Mouse (Mus musculus): ENCODE data around the gene Col4a3. TPM values are rescaled to one million over a fixed set of nuclear protein-coding genes. Genes with fewer than 3 reads are reported as not detected.

Gene Col4a3
- polyA plus RNA-seq (2015; fragmentation: Nextera tagmentation; extraction: Ambion mirVana): 0.22 and 0.29 TPM in 2 replicates

DNA sequence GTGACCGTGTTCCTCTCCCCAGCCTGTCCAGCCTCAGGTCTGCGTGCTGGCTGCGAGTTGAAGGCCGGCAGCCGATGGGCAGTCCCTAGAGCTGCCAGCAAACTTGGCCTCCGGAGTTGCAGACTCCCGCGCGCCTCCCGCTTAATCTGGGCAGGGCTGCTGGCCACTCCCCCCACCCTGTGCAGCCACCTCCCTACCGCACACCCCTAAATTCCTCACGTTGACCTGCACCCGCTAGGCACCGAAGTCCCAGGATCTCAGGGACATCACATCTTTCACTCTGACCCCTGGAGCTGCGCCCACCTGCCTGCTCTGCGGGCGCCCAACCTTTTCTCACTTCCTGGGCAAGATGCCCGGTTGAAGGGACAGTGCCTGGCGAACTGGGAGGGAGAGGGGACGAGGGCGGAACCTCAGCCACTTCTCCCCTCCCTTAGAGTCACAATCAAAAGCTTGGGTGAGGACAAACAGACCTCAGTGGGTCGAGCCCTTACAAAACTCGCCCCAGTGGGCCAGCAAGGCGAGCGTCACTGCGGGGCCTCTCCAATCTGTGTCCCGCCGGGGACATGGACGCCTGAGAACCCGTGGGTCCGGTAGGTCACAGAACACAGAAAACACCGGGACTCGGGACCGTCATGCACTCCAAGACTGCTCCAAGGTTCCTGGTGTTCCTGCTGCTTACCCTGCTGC is at the start of gene Col4a3, which contains the start of gene Col4a4:
Gene Col4a3, plus strand, starts transcription at position 209 of the 687 bp plus-strand sequence.
Gene Col4a4, minus strand, starts transcription at position 137 of the 687 bp plus-strand sequence.
- Histone ChIP-seq H3K4me3 (peak within 1 kb of the TSS; percentile 27), H3K4me1 (peaks cover 9% of the 10 kb centered on the region), H3K27me3 (no peaks in the 10 kb centered on the region), H3K9me3 (no peaks in the 10 kb centered on the region), H3K4me2 (replicated peaks) (peak within 1 kb of the TSS; percentile 51), H3K36me3 (no peaks in the 10 kb centered on the region), H3K27ac (replicated peaks) (no peak within 1 kb of the TSS), H3K9ac (replicated peaks) (0 out of 2 replicates have a peak within 1 kb of the TSS, but pooled peaks have one; percentile 8)
- peak; percentile 43; the same call in 1 of the 2 replicates for ATAC-seq (replicated peaks)
- WGBS: 4% methylated on average over 34 of the region's 34 CpGs

DNA sequence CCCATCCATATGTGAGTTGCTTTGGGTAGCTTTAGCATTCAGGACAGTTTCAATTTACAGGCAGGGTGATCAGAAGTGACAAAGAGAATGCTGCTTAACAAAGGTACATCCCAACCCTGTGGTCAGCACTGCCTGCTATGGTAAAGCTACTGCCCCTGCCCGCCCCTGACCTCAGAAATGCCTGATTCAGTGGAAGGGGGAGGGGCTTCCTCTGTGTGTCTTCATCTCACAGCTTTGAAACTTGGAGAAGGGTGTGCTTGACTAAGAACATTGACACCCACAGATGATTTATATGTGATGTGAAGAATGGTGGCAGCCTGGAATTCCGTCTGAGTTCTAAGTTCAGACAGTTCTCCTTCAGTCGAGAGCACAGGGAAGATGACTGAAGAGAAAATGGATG is 48.9 kb upstream of the Col4a3 start:
- ATAC-seq (replicated peaks): no peak
- 83% methylated on average over 3 of the region's 3 CpGs for WGBS
- Histone ChIP-seq H3K9me3 (no peaks in the 10 kb centered on the region), H3K4me2 (replicated peaks) (no peak overlapping the region), H3K9ac (replicated peaks) (no peak overlapping the region), H3K4me3 (no peak overlapping the region), H3K4me1 (peaks cover 6% of the 10 kb centered on the region; the same call in 1 of the 2 replicates), H3K27ac (replicated peaks) (no peak overlapping the region), H3K36me3 (no peaks in the 10 kb centered on the region), H3K27me3 (no peaks in the 10 kb centered on the region)

DNA sequence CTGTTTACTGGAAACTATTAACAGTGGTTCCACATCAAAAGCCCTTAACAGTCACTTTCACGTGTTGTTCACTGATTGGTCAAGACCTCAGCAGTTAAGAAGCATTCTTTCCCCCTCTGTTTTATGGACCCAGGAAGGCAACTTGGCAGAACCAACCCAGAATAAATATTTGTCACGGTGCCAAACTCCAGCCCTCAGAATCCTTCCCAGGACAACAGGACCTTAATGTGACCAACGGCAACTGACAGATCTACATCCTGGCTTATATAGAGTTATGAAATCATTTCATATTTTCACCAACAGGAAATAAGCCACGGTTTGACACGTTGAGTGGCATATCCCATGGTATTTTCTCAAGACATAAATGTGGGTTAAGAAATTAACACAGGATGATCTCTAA is 46.7 kb upstream of the Col4a3 start:
- no peak for ATAC-seq (replicated peaks)
- Histone ChIP-seq H3K4me2 (replicated peaks) (no peak overlapping the region), H3K4me3 (no peak overlapping the region), H3K9me3 (no peaks in the 10 kb centered on the region), H3K36me3 (no peaks in the 10 kb centered on the region), H3K27me3 (no peaks in the 10 kb centered on the region), H3K27ac (replicated peaks) (no peak overlapping the region), H3K9ac (replicated peaks) (no peak overlapping the region), H3K4me1 (peaks cover 12% of the 10 kb centered on the region)
- WGBS: 91% methylated on average over 5 of the region's 5 CpGs

DNA sequence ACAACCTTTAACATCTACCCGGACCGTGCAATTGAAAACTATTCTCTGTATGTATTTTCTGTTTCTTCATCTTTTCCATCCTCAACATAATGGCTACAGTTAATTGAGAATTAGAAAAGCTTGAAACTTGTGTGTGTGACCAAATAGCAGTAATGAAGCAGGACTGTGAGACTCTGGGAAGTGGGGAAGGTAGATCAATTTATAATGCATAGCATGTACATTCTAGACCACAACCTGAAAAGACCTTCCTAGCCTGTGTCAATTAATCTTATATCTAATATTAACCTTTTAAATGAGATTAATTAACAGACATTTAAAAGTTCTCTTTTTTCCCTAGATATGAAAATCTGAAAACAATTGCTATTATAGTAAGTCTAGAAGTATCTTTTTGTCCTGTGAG is 42.8 kb upstream of the Col4a3 start:
- Histone ChIP-seq H3K4me2 (replicated peaks) (no peak overlapping the region), H3K27ac (replicated peaks) (0 out of 2 replicates have a peak overlapping the region, but pooled peaks have one; percentile 9), H3K36me3 (no peaks in the 10 kb centered on the region), H3K4me3 (no peak overlapping the region), H3K9me3 (no peaks in the 10 kb centered on the region), H3K9ac (replicated peaks) (no peak overlapping the region), H3K27me3 (no peaks in the 10 kb centered on the region), H3K4me1 (peaks cover 6% of the 10 kb centered on the region)
- WGBS: 50% methylated on average over 2 of the region's 2 CpGs
- ATAC-seq (replicated peaks): no peak

DNA sequence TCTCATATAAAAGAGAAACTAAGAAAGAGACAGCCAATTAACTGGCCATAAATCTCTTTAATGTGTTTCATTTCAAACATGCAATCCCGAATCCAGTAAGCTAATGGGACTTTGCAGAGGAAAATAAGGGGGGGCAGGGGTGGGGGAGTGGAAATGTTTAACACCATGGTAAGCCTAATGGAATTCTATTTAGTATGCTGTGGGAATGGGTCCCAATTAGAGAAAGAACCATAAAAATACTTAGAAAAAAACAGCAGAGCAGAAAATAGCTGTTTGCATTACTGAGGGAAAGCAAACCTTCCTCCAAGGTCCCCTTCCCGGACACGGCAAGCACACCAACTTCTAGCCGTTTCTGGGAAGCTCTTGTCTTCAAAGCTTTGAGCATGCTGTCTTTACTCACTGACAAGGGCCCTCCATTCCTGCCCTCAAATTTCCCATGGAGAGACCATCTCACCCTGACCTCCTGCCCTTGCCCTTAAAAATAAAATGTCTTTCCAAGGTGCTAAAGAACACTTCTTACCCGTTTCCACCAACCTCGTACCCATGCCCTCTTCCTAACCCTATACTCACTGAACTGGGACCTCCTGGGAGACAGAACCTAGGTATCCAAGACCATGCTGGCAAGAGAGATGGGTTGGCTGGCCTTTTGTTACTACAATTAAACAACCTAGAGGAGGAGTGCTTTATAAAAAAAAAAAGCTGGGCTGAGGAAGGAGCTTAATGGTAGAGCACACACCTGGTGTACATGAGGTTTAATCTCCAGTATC is 42.1 kb upstream of the Col4a3 start:
- Histone ChIP-seq H3K27ac (replicated peaks) (no peak overlapping the region), H3K27me3 (no peaks in the 10 kb centered on the region), H3K4me2 (replicated peaks) (no peak overlapping the region), H3K4me1 (peaks cover 6% of the 10 kb centered on the region), H3K4me3 (no peak overlapping the region), H3K9me3 (no peaks in the 10 kb centered on the region), H3K36me3 (no peaks in the 10 kb centered on the region), H3K9ac (replicated peaks) (no peak overlapping the region)
- ATAC-seq (replicated peaks): peak; percentile 68
- 22% methylated on average over 6 of the region's 6 CpGs for WGBS

DNA sequence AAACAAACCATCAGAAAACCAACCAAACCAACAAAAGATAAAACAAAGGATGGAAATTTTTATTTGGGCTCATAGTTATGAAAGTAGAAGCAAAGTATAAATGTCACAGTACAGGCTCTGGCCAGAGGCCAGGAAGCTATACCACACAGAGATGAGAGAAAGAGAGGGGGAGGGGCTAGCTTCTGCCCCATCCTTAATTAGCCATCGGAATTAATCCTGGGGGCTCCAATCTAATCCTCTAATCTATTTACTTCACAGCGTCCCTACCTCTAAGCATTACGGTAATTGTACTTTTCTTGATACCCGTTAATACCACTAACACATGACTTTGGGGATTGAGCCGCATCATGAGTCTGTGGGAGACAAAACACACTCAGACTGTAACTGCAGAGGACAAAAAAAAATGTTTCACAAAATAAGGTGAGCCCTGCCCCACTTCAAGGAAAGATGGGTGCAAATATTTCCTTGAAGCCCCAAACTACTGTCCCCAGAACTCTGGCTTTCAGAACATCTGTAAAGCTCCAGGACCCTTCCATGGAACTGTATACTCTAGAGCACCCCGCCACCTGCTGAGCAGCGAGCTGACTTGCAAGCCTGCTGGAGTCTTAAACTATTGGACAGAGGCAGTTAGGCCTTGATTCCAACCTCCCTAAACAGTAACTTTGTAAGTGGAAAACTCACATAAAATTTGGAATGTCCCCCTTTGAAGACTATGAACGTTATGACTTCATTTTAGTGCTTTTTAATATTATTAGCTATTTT is 41.3 kb upstream of the Col4a3 start:
- 47% methylated on average over 8 of the region's 8 CpGs for WGBS
- Histone ChIP-seq H3K36me3 (no peaks in the 10 kb centered on the region), H3K9me3 (no peaks in the 10 kb centered on the region), H3K4me2 (replicated peaks) (no peak overlapping the region), H3K27ac (replicated peaks) (no peak overlapping the region), H3K9ac (replicated peaks) (no peak overlapping the region), H3K27me3 (no peaks in the 10 kb centered on the region), H3K4me3 (no peak overlapping the region), H3K4me1 (peaks cover 6% of the 10 kb centered on the region)
- ATAC-seq (replicated peaks): no peak

DNA sequence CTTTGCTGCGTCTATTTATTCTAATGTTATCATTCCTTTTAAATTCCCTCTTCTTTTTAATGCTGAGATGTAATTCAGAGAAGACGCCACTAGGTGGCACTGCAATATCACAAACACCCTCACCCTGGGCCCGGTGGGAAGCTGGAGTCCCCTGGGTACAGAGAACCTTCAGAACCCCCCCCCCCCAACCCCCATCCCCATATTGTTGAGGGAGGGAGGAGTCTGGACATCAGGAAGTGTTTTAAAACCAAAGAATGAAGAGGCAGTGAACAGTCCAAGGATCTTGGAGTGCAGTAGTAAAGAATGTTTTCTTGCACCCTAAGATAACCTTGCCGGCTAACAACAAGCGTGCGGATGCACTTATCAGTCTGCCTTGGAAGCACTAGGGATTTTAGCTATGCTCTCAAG is 32.3 kb upstream of the Col4a3 start:
- no peaks in the 10 kb centered on the region for H3K36me3 ChIP-seq
- ATAC-seq (replicated peaks): peak; percentile 86
- no peaks in the 10 kb centered on the region for H3K27me3 ChIP-seq
- H3K27ac ChIP-seq (replicated peaks): no peak overlapping the region
- H3K9me3 ChIP-seq: no peaks in the 10 kb centered on the region
- no peak overlapping the region for H3K4me3 ChIP-seq
- 45% methylated on average over 6 of the region's 6 CpGs for WGBS
- no peak overlapping the region for H3K9ac ChIP-seq (replicated peaks)
- no peaks in the 10 kb centered on the region for H3K4me1 ChIP-seq
- no peak overlapping the region for H3K4me2 ChIP-seq (replicated peaks)

DNA sequence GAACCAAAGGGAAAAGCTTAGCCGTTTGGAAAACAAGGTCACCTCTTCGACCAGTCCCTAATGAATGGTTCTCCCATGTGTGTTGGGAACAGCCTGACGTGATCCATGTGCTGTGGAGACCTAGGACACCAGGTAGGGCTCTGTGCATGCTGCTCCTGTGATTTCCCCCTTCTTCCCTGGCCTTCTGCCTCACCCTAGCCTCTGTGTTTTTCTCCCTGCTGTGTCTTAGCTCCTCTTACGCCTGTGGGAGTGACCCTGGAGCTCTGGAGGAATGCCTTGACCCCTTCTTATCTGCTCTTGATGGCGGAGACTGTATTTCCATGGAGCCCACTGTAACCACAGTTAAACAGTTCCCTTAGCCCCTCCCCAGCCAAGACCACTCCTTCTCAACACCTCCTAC is 31.8 kb upstream of the Col4a3 start:
- Histone ChIP-seq H3K27me3 (no peaks in the 10 kb centered on the region), H3K9ac (replicated peaks) (no peak overlapping the region), H3K4me2 (replicated peaks) (no peak overlapping the region), H3K9me3 (no peaks in the 10 kb centered on the region), H3K36me3 (no peaks in the 10 kb centered on the region), H3K4me3 (no peak overlapping the region), H3K4me1 (no peaks in the 10 kb centered on the region), H3K27ac (replicated peaks) (no peak overlapping the region)
- ATAC-seq (replicated peaks): peak; percentile 53; the same call in 1 of the 2 replicates
- 80% methylated on average over 5 of the region's 5 CpGs for WGBS

DNA sequence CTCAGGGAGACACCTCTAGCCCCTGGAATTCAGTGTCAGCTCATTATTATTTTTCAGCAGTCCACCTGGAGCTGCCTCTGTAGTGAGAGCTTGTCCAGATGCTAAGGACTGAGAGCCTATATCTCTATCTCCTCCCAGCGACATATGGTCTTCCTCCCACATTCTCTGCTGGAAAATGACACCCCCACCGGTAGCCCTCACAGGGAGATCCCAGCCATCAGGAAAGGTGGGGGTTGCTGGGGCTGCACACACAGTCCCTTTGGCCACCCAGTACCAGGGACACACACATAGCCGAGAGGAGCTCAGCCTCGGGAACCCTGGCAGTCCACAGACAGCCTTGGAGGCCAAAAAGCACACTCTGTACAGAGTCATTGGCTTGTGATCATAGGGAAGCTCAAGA is 26.5 kb upstream of the Col4a3 start:
- Histone ChIP-seq H3K27me3 (no peaks in the 10 kb centered on the region), H3K9me3 (no peaks in the 10 kb centered on the region), H3K36me3 (no peaks in the 10 kb centered on the region), H3K4me3 (no peak overlapping the region), H3K27ac (replicated peaks) (no peak overlapping the region), H3K4me2 (replicated peaks) (no peak overlapping the region), H3K9ac (replicated peaks) (no peak overlapping the region), H3K4me1 (no peaks in the 10 kb centered on the region)
- ATAC-seq (replicated peaks): no peak
- WGBS: 82% methylated on average over 4 of the region's 4 CpGs

DNA sequence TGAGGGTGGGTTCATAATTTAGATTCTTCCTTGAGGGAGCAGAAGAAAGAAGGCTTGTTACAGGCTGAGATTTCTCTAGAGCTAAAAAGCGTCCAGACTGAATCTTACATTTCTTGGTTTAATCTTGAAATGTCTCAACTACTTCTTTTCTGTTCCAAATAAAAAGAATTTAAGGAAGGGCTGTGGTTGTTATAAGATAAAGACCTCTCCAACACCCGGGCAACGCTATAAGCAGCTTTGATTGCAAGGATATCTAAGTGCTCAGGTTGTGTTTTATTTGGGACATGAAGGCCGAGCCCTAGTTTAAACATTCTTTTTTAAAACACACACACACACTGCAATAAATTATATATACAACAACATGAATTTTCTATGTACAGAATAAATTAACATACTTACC is 17.3 kb upstream of the Col4a3 start:
- 93% methylated on average over 4 of the region's 4 CpGs for WGBS
- H3K9me3 ChIP-seq: no peaks in the 10 kb centered on the region
- no peaks in the 10 kb centered on the region for H3K27me3 ChIP-seq
- no peaks in the 10 kb centered on the region for H3K36me3 ChIP-seq
- H3K4me2 ChIP-seq (replicated peaks): no peak overlapping the region
- H3K9ac ChIP-seq (replicated peaks): no peak overlapping the region
- H3K4me3 ChIP-seq: no peak overlapping the region
- no peak for ATAC-seq (replicated peaks)
- no peaks in the 10 kb centered on the region for H3K4me1 ChIP-seq
- no peak overlapping the region for H3K27ac ChIP-seq (replicated peaks)

DNA sequence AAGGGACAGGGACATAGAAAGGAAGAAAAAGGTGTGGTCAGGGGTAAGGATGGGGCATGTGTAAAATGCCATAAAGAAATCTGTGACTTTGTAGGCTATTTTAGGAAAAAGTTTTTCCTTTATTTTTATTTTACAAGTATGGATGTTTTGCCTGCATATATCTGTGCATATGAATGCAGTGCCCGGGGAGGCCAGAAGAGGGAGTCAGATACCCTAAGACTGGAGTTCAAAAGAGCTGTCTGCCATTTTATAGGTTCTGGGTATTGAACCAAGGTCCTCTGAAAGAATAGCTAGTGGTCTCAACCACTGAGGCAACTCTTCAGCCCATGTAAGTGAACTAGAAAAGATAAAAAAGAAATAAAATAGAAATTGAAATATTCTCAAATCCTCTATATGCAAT is 15.0 kb upstream of the Col4a3 start:
- Histone ChIP-seq H3K9ac (replicated peaks) (no peak overlapping the region), H3K27ac (replicated peaks) (no peak overlapping the region), H3K36me3 (no peaks in the 10 kb centered on the region), H3K9me3 (no peaks in the 10 kb centered on the region), H3K4me2 (replicated peaks) (no peak overlapping the region), H3K4me1 (no peaks in the 10 kb centered on the region), H3K27me3 (no peaks in the 10 kb centered on the region), H3K4me3 (no peak overlapping the region)
- WGBS: 72% methylated on average over 1 of the region's 1 CpGs
- no peak for ATAC-seq (replicated peaks)

DNA sequence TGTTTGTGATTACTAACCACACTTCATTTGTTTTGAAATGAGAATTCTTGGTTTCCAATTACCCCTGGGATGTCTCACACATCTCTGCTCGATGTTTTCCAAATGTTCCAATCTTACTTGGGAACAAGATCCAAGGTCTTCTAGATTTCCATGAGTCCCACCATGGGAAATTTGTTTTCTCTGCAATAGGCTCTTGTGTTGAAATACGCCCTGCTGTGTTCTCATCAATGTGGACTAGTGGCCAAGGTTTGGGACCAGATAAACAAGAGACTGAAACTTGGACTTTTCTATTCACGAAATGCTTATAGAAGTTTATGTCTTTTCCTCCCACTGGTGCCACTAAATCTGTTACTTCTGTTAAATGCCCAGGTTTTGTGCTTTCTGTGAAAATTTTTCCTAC is 11.0 kb upstream of the Col4a3 start:
- H3K9me3 ChIP-seq: no peaks in the 10 kb centered on the region

More for the DNA sequence above, 11.0 kb upstream of the Col4a3 start:
- no peak overlapping the region for H3K4me3 ChIP-seq
- WGBS: 95% methylated on average over 3 of the region's 3 CpGs
- no peaks in the 10 kb centered on the region for H3K4me1 ChIP-seq
- ATAC-seq (replicated peaks): no peak
- no peak overlapping the region for H3K27ac ChIP-seq (replicated peaks)
- no peak overlapping the region for H3K9ac ChIP-seq (replicated peaks)
- H3K4me2 ChIP-seq (replicated peaks): no peak overlapping the region
- H3K27me3 ChIP-seq: no peaks in the 10 kb centered on the region
- no peaks in the 10 kb centered on the region for H3K36me3 ChIP-seq
